In the genomic region with DNA sequence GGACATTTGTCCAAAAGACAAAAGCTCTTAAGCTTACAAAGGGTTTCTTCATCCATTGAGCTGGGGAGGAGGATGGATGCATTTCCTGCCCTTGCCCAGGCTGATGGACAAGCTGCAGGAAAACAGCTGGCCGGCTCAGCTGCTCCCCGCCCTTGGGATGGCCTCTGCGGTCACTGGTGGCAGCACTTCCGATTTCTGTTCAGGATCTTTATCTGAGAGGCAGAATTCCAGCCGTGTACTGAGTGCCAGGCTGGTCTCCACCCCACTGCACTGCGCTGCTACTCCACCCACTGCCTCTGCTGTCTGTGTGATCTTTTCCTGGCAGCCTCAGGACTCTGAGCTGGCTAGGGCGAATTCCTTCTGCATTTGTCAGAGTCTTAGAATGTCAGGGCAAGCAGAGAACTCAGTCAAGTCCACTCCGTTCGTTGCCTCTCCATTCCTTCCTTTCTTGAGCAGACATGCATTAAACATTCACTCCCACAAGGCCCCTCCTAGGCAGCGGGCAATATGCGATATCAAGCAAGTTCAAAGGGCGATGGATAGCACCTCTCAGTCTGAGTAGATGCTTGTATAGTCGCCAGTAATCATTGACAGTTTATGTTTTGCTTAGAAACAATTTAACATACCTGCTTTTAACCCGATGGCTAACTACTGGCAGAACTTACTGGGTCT, we compare ENCODE assay signal across 9 mouse cellular contexts. TPM values are rescaled to one million over a fixed set of nuclear protein-coding genes. Genes with fewer than 3 reads are reported as not detected.
A peak's percentile ranks its signal among the peaks of the same experiment; 100 is the strongest.
DNase-seq lines count a peak whose midpoint lies in the region; ATAC-seq and TF ChIP-seq lines count a peak whose summit lies in the region.
"Had no signal": no experiment of that assay in that cellular context is flagged by ENCODE, and none has a peak within 500 bp of the region (broad histone marks: within the 10 kb centered on the region; RNA-seq: fewer than 3 reads in every experiment).

No protein-coding gene starts in this region.

- H3K4me1 ChIP-seq in intestine, postnatal 0 days (replicated peaks; ENCODE audit: control insufficient read depth, insufficient read depth, low read length): peaks cover 3% of the 10 kb centered on the region
- H3K4me1 ChIP-seq: liver, embryonic 13.5 days had no signal

- H3K36me3 ChIP-seq in intestine, postnatal 0 days (ENCODE audit: control insufficient read depth, insufficient read depth): no peaks in the 10 kb centered on the region
- H3K36me3 ChIP-seq: liver, embryonic 13.5 days had no signal

- ATAC-seq in intestine, postnatal 0 days: peak; percentile 95
- ATAC-seq in CD4-positive, CD25-positive, alpha-beta regulatory T cell, adult 4 months: no peak

- H3K9ac ChIP-seq in intestine, postnatal 0 days (ENCODE audit: low read depth, low read length): no peak overlapping the region
- H3K9ac ChIP-seq: liver, embryonic 13.5 days had no signal

- H3K4me2 ChIP-seq in intestine, postnatal 0 days (replicated peaks; ENCODE audit: low read depth): peak overlapping the region; percentile 54
- H3K4me2 ChIP-seq: liver, embryonic 13.5 days had no signal

- intact Hi-C loops in left cerebral cortex, postnatal 36 days (cut with DNase I): no loop called here

- TF ChIP-seq CTCF in intestine, postnatal 0 days (IDR thresholded peaks at IDR 0.05; ENCODE audit: low read depth): 0 out of 2 replicates have a peak, but pooled peaks have one; percentile 30

- DNase-seq in urinary bladder, adult 18-20 months (ENCODE audit: low spot score in 2 of 2): peak; percentile 38 to 73
- DNase-seq in urinary bladder, postnatal 10 days (ENCODE audit: low spot score): no peak
- DNase-seq in gastrocnemius, adult 8-10 months (ENCODE audit: low spot score in 2 of 2): peak; percentile 73 to 85
- peak; percentile 78 for DNase-seq in lung, postnatal 14 days
- no peak for DNase-seq in right cerebral cortex, postnatal 4 days
- DNase-seq in left cerebral cortex, postnatal 36 days (ENCODE audit: low spot score in 2 of 2): no peak
- DNase-seq: liver, embryonic 13.5 days had no signal

- H3K27ac ChIP-seq in intestine, postnatal 0 days (ENCODE audit: low read depth, low read length): peak overlapping the region; percentile 75
- H3K27ac ChIP-seq: liver, embryonic 13.5 days had no signal

- 11% methylated on average over 14 of the region's 14 CpGs for WGBS in intestine, postnatal 0 days

- H3K9me3 ChIP-seq in intestine, postnatal 0 days (ENCODE audit: control insufficient read depth): no peaks in the 10 kb centered on the region
- H3K9me3 ChIP-seq: liver, embryonic 13.5 days had no signal

- no peaks in the 10 kb centered on the region for H3K27me3 ChIP-seq in intestine, postnatal 0 days (replicated peaks; ENCODE audit: control insufficient read depth, insufficient read depth, low read length)
- H3K27me3 ChIP-seq: liver, embryonic 13.5 days had no signal

- no peak overlapping the region for H3K4me3 ChIP-seq in intestine, postnatal 0 days (ENCODE audit: low read depth, low read length)
- H3K4me3 ChIP-seq: liver, embryonic 13.5 days had no signal

RNA-seq across cellular contexts. Expression of a gene that starts 33.4 kb away (rescaled TPM):
- 10 to 100 TPM; 15.8 to 33.5 (median 25.7) TPM for total RNA-seq in gastrocnemius, adult 8-10 months (2022)
- polyA plus RNA-seq in intestine, postnatal 0 days (2015; fragmentation: Nextera tagmentation; extraction: Ambion mirVana): 10.8 and 11.9 TPM in 2 replicates
- under 1 TPM in 1 of 2 experiments, not detected in 1; 0.11 TPM for polyA plus RNA-seq in CD4-positive, CD25-positive, alpha-beta regulatory T cell, adult 4 months (2017; shearing (Covaris generic))
- under 1 TPM in 1 of 2 experiments, not detected in 1; 0.10 TPM for total RNA-seq in left cerebral cortex, postnatal 36 days (2021)

Comparison
In these comparisons a context has a peak if more than half of its experiments do, and no peak if none do; other contexts are left out.
1. DNase-seq: peak in urinary bladder, adult 18-20 months (2 of 2), gastrocnemius, adult 8-10 months (2 of 2) and lung, postnatal 14 days (single experiment); none in urinary bladder, postnatal 10 days (single experiment), right cerebral cortex, postnatal 4 days (single experiment) and left cerebral cortex, postnatal 36 days (0 of 2).
2. RNA of a gene that starts 33.4 kb away (total RNA-seq): 15.8 to 33.5 TPM in gastrocnemius, adult 8-10 months; 0.10 TPM in left cerebral cortex, postnatal 36 days; every median in the first group is over 4 times any median in the second.